Mouse (Mus musculus) layer of hippocampus, postnatal 10 days (tissue): Measurements from ENCODE around the gene Asap3. TPM values are rescaled to one million over a fixed set of nuclear protein-coding genes. Genes with fewer than 3 reads are reported as not detected.

Experiments
- DNase-seq, 2 experiments: peaks; one replicate each; pipeline ENCODE4 v3.0.0; 2021; ENCODE audit warnings: low spot score in 2 of 2
- total RNA-seq, 2 experiments: library from RNA; stranded (reverse); gene quantifications; 2 replicates each; pipeline ENCODE4 v1.2.3; 2021

Gene Asap3
- total RNA-seq, 2 experiments from 2014 or later, result 5.1 to 5.6 TPM

- DNase-seq, result peak in 1 of 2 experiments; percentile 63
Measured at GRCm38 (mm10) chr4:136218595-136219214, 12.5 kb downstream of the Asap3 start.

GRCm38 (mm10) chr4:136220133-136220775, 14.1 kb downstream of the Asap3 start:
- no peak for DNase-seq

- DNase-seq, result peak; percentile 61 to 64
Measured at GRCm38 (mm10) chr4:136223549-136224239, 17.5 kb downstream of the Asap3 start.

GRCm38 (mm10) chr4:136224240-136224559, 18.0 kb downstream of the Asap3 start:
- DNase-seq, result no peak

DNA sequence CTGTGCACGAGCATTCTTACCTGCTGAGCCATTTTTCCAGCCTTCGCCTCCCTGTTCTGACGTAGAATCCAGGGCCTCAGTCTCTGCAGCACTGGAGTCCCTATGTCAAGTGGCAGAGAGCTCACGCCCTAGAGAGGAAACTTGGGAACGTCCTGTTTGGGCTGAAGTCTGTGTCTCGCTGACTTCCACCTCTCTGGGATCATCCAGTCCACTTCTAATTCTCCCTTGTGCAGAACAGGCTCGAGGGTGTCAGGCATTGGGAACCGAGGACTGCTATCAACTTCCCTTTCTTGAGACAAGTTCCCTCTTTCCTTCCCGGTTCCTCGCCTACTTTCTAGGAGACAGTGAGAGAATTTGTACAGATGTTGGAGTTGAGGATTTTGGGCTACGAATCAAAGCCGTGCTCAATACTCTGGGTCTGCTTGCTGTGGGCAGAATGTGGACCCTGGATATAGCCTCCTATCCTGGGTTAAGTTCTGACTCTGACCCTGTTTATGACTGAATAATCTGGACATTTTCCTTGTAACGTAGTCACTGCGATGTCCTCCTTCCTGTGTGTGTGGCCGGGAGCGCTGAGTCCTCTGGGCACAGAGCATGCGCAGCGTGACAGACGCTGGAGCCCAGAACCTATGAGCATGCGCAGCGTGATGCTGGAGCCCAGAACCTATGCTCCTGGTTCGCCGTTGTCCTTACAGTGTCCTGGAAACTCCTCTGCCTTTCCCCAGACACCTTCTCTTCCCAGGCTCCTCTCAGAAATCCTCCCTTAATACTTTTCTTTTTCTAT, 18.7 kb downstream of the Asap3 start:
- DNase-seq, result no peak

DNA sequence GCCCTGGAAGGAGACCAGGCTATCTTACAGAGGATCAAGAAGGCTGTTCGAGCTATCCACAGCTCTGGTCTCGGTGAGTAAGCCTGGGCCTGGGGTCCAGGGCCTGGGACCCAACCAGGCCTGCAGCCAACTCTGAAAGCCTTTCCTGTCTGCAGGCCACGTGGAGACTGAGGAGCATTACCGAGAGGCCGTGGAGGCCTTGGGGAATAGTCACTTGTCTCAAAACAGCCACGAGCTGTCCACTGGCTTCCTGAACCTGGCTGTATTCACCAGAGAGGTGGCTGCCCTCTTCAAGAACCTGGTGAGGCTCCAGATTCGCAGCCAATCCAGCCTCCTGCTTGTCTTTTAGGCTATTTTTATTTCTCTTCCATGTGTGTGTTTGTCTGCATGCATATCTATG, 21.2 kb downstream of the Asap3 start:
- DNase-seq, result no peak

- DNase-seq, result no peak
Measured at GRCm38 (mm10) chr4:136228640-136229039, 22.5 kb downstream of the Asap3 start.

DNA sequence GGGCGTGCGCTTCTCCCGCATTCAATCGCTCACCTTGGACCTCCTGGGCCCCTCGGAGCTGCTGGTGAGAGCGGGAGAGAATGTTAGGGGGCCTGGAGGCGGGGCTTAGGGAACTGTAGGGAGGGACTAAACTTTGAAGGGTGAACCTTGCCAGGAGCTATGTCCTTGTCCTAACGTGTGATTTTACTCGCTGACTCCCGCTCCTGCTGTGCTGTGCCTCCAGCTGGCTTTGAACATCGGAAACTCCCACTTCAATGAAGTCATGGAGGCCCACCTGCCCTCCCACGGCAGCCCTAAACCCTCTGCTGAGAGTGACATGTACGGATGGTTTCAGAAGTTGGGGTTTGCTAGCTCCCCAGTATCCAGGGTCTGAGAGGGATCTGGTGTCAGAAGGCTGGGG, 32.5 kb downstream of the Asap3 start:
- no peak for DNase-seq

- DNase-seq, result no peak
Measured at GRCm38 (mm10) chr4:136239111-136239510, 32.9 kb downstream of the Asap3 start.

- peak; percentile 88 to 89 for DNase-seq
Measured at GRCm38 (mm10) chr4:136239622-136240021, 33.5 kb downstream of the Asap3 start.

DNA sequence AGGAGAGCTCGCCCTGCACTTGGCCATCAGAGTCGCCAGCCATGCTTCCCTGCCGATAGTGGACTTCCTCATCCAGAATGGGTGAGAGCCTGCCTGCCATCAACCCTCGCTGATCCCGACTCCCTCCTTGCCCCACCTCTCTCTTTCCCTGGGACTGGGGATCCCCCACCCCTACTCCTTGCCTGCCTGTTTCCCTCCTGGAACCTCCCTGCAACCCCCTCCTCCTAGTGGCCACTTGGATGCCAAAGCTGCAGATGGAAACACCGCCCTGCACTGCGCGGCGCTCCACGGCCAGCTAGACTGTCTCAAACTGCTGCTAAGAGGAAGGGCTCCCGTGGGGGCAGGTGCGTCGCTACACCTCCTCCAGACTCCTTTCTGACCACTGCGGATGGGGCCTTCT, 34.0 kb downstream of the Asap3 start:
- no peak for DNase-seq

DNA sequence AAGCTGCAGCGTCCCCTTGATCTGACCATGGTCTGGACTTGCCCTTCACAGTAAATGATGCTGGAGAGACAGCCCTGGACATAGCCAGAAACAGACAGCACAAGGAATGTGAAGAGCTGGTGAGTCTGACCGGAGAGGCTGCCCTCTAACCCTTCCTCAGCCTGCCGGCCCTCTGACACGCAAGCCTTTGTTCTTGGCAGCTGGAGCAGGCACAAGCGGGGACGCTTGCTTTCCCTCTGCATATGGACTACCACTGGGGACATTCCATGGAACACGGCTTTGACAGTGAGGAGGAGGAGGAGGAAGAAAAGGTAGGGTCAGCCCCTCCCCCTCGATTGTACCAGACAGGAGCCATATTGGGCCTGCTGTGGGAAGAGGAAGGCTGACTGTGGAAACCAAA, 34.8 kb downstream of the Asap3 start:
- no peak for DNase-seq

- DNase-seq, result peak in 1 of 2 experiments; percentile 40
Measured at GRCm38 (mm10) chr4:136242065-136242703, 36.0 kb downstream of the Asap3 start.

- DNase-seq, result no peak
Measured at GRCm38 (mm10) chr4:136242728-136243127, 36.6 kb downstream of the Asap3 start.

DNA sequence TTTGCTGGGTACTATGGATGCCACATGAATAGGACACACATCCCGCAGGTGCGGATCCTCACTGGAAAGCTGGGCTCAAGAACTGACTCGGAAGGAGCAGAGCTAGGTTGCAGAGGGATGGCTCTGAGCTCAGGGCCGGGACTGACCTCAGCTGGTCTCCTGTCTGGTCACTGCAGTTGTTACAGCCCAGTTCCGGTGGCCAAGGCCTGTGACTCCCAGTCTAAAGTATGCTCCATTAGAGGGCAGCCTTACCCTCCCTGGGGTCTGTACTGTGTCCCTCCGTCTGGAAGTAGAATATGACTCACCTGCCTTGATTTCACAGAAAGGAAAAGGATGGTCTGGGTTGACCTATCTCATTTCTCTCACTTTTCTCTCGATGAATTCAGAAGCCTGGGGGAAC, 38.0 kb downstream of the Asap3 start:
- DNase-seq, result no peak

DNA sequence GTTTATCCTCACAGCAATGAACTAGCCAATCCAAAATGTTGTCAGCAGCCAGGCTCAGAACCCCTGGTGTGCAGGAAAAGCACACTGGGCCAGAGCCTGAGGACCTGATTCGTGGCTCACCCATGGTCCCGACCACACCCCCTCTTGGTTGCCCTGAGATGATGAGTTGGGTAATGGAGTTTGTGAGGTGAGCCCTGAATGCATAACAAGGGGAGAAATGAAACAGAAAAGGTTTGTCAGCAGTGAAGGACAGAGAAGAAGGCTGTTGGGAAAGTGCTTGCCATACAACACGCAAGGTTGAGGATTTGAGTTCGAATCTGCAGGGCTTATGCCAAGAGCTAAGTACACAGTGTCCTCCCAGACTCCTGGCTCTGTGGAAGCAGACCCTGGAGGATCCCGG, 39.5 kb downstream of the Asap3 start:
- DNase-seq, result no peak

DNA sequence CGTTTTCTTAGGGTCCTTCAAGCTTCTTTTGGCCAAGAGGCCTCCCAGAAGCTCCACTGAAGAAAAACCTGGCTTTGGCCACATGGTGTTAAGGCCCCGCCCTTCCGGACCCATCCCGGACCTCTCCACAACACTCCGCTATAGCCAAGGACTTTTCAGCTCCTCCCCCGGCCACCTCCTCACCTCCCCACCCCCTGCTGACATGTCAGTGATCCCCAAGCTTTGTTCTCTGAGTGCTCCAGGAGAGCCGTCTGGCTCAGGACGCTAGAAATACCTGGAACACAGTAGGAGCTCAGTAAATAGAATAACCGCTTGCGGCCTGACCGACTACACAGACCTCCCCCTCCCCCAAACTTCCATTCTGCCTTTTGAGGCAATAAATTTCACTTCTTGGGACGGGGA, 40.4 kb downstream of the Asap3 start:
- no peak for DNase-seq

DNA sequence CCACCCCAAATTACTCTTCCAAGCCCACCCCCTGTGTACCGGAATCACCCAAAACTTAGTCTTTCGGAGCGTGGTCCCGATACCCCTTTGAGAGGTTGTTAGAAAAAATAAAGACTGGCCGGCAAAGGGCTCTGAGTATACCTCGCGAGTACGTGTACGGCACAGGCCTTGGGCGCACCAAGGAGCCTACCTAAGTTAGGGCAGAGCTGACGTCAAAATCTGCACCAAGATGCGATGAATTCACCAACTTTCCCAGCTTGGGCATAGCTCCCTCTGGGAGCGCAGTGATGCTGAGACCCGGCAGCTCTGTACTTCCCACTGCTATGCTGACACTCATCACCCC, 41.2 kb downstream of the Asap3 start:
- no peak for DNase-seq

DNA sequence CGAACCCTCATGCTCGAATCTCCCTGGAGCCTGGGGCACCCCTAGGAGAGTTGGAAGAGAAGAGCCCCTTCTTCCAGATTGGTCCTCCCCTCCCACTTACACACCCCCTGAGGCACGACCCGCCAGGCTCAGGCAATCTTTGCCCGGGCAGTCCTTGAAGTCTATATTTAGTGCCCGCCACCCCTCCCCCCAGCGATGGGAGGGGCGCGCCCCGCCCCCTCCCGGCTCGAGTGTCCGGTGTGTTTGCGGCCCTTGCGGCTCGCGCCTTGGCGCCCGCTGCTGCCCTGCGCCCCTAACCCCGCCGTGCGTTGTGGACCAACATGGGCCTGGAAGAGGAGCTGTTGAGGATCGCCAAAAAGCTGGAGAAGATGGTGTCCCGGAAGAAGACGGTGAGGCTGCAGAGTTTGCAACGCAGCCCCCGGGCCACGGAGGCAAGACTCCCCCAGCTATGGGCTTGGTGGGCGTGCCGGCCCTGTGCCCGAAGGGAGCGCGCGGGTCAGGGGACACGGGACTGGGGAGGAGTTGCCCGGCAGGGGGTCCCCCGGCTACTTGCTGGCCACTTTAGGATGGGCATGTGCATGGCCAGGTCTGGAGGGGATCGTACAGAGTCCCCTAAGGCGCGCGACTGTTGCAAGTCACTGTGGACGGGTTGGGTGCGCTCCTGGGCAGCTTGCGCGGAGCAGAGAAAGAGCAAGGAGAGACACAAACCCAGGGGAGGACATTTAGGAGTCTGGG, 41.7 kb downstream of the Asap3 start, which contains the start of gene Tcea3:
TSS of gene Tcea3 (plus strand) at position 1 of the 735 bp plus-strand sequence.
- DNase-seq, result no peak

- no peak for DNase-seq
Measured at GRCm38 (mm10) chr4:136248464-136249331, 42.5 kb downstream of the Asap3 start.
